Mouse (Mus musculus): Measurements from ENCODE around the gene Fxyd5.

The Fxyd5 gene

DNA sequence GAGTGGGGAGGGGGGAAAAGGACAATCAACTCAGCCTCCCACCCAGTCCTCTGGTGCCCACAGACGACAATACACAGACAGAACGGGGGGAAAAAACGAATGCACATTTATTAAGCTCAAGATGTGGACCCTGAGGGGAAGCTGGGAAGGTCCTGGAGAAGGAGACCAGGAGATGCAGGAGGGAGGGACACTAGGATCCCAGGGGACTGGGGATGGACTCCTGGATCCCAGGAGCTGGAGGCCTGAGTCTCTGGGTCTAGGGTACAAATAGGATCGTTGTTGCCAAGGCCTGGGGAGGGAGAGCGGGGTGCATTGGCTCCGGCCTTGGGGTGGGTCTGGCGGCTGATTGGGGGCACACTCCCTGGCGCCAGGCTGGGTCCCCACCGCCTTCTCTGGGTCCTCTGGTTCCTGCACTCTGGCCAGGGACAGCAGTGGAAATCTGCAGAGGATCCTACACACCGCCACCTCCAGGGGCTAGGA is at the start of gene Fxyd5:
TSS of gene Fxyd5 (minus strand) at position 51 of the 480 bp plus-strand sequence.
- DNase-seq (ENCODE audit: low read depth in 1 of 2, low spot score in 2 of 2) = no peak

DNA sequence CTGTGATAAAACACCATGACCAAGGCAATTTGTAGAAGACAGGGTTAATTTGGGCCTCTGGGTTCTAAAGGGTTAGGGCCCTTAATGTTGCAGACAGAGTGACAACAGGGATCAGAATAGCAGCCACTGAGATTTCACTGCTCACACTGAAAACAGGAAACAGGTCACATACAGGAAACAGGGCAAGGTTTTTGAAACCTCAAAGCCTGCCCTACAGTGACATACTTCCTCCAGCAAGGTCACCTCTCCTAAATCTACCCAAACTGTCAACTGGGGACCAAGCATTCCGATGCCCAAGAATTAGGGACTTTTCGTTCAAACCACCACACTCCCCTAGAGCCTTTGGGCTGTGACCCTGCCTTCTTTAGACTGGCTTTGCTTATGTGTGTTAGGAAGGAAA is 47.4 kb upstream of the Fxyd5 start:
- DNase-seq (ENCODE audit: low read depth in 1 of 2, low spot score in 2 of 2) = no peak

DNA sequence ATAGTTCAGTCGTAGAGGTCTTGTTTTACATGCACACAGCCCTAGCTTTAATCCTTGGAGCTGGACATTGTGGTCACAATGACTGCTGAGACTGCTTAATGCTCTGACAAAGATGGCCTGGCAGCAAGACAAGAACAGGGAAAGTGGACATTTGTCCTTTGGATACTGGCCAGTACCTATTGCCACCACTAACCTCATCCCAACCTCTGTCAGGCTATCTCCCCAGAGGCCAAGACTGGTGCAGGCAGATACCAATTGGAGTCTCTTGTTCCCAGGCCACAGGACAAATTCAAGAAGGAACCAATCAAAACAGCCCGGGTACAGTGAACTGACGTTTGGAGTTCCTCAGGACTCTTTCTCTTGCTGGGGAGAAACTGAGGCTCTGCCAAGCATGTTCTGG is 45.9 kb upstream of the Fxyd5 start:
- no peak for DNase-seq (ENCODE audit: low read depth in 1 of 2, low spot score in 2 of 2)

DNA sequence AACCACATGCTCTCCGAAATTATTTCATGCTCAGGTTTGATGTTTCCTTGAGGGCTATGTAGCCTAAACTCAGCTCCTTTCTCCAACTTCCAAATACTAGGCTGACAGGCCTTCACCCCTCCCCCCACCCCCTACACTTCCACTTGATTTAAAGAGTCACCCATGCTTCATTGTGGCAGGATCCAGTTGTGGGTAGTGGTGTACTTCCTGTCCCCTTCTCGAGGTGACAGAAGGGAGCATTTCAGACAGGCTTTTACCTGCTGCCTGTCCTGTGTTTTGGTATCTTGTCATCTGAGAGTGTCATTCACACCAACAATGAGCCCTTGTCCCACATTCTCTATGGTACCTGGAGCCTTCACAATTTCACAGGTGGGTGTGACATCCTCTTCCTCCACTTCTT is 45.0 kb upstream of the Fxyd5 start:
- no peak for DNase-seq (ENCODE audit: low read depth in 1 of 2, low spot score in 2 of 2)

DNA sequence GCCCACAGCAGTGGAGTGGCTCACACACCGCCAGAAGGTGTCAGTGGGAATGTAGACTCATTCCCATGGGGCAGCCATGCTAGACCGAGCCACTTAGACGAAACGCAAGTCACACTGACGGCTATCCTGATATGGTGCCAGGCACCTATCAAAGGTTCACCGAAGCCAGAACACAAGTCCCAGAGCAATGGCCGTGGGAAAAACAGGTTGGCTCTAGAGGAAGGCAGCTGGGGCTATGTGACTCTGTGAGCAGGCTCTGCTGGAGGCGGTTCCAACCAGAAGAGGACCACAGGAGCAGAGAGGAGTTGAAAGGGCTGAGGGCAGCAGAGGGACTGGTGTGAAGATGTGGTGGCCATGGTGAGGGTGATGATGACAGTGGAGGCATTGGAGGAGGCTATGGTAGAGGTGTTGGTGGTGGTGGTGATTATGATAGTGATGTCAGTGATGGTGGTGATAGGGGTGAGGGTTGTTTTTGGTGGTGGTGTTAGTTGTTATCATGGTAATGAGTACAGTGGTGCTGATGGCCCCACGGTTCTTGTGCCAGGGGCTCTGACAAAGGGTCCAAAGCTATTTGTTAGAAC is 44.0 kb upstream of the Fxyd5 start:
- no peak for DNase-seq (ENCODE audit: low read depth in 1 of 2, low spot score in 2 of 2)

DNA sequence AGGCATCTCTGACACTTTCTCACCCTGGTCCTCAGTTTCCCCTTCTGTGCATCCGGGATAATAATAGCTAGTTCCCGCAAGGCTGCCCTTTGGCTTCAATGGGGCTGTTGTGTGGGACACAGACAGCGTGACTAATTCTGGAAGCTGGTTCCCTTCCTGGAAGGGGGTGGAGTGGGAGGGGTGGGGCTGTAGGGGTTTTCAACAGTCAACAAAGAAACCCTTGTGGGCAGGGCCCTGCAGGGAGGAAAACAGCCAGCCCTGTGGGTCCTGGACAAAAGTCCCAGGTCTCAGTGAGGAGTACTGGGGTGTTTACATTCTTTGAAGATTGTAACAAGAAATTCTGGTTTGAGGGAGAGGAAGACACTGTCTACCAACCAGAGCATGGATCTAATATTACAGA is 42.9 kb upstream of the Fxyd5 start:
- DNase-seq (ENCODE audit: low read depth in 1 of 2, low spot score in 2 of 2) = no peak

DNA sequence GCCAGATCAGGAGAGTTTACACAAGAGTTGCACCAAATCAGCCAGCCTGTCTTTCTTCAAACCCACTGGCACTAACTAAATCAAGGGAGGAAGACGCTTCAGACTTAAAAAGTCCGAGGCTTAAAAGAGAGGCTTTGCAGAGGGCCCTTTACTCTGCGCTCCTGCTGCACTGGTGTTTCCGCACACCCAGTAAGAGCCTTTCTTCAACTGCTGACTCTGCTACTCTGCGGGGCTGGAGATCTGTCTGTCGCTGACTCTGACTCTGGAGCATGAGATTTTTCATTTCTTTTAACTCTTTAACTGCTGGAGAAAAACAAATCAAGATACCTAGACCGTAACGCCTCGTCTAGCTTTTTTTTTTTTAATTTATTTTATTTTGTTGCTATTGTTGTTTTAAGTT is 41.9 kb upstream of the Fxyd5 start:
- DNase-seq (ENCODE audit: low read depth in 1 of 2, low spot score in 2 of 2) = no peak

DNA sequence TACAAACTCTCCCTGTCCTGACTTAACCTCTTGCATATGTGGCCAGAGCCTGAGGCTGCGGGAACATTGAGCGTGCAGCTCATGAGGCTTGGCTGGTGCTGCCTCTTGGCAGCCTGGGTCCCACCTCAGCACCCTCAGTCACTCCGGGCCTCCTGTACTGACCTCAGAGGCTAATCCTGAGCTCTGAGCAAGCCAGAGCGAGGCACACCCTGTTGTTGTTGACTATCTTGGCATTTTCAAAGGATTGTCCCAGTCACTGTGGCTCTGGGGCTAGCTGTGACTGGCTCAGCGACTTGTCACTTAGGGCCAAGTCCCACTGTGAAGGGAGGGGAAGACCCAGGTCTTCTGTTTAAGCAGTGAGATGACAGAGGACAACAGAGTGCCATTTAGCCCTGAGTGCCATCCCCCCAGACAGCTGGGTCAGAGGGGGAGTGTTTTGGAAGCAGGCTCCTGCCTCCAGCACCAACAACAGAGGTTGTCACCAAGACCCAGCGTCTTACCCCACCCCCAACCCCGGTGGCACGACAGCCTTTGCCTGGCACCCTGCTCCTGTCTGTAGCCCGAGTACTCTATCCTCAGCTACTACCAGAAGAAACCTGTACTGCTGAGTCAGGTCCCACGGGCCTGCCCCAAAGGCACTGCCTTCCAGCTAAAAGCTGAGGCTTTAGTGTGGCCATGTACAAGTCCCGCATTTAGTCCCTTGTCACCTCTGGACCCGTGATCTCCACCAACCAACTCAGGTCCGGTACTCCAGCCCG is 40.7 kb upstream of the Fxyd5 start:
- no peak for DNase-seq (ENCODE audit: low read depth in 1 of 2, low spot score in 2 of 2)

DNA sequence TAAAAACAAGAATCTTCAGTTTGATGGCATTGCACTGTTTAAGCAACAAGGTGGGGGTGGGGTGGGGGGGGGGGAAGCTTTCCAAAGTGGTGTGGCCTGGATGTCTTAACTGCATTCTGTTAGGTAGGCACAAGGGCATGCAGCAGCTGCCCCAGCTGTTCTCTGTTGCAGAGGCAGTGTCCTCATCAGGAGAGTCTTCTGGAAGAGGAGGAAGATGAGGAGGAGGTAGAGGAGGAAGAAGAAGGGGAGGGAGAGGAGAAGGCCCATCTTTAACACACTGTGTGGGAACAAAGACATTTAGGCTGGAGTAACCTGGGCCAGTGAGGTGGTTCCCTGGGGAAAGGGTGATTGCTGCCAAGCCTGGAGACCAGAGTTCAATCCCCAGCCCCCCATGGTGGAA is 39.8 kb upstream of the Fxyd5 start:
- DNase-seq (ENCODE audit: low read depth in 1 of 2, low spot score in 2 of 2) = no peak

DNA sequence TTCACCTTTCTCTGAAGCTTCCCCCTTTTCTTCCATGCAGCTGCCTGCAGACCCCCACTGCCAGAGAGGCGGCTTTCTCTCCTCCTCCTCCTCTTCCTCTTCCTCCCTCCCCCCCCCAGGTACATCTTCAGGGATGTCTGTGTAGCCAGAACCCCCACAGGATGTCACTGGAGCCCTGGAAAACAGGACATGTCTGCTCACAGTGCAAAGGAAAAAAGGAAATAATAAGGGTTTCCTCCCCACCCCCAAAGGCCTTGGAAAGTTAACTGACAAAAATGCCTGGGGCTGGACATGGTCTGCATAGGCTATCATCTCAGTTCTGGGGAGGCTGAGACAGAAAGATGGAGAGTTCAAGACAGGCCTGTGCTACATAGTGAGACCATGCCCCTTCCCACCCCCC is 38.8 kb upstream of the Fxyd5 start:
- DNase-seq (ENCODE audit: low read depth in 1 of 2, low spot score in 2 of 2) = no peak

DNA sequence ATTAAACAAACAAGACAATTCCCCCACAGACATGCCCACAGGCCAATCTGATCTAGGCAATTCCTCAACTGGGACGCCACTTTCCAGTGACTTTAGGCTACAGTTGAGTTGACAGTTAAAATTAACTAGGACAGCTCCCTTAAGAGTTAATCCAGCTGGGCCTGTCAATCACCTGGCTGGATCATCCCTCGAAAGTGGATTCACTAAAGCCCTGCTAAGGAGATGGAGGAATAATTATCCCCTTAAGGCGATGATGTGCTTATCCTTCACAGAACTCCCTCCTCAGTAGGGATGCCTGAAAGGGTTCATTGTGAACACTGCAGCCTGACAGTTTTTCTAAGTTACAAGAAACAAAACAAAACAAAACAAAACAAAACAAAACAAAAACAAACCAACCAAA is 38.3 kb upstream of the Fxyd5 start:
- DNase-seq (ENCODE audit: low read depth in 1 of 2, low spot score in 2 of 2) = no peak

DNA sequence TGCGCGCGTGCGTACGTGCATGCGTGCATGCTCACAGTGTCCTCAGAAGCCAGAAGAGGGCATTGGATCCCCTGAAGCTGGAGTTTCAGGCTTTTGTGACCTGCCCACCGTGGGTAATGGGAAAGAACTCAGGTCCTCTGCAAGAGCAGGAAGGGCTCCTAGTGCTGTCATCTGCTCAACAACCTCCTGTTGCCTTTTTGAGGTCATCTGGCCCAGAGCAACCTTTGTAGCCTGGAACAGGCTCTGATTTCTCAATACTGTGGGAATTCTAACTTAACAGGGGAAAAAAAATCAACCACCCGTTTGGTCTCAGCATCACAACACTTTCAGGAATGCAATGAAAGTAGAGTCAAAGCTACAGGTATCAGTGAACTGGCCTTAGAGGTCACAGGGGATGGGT is 37.4 kb upstream of the Fxyd5 start:
- no peak for DNase-seq (ENCODE audit: low read depth in 1 of 2, low spot score in 2 of 2)

DNA sequence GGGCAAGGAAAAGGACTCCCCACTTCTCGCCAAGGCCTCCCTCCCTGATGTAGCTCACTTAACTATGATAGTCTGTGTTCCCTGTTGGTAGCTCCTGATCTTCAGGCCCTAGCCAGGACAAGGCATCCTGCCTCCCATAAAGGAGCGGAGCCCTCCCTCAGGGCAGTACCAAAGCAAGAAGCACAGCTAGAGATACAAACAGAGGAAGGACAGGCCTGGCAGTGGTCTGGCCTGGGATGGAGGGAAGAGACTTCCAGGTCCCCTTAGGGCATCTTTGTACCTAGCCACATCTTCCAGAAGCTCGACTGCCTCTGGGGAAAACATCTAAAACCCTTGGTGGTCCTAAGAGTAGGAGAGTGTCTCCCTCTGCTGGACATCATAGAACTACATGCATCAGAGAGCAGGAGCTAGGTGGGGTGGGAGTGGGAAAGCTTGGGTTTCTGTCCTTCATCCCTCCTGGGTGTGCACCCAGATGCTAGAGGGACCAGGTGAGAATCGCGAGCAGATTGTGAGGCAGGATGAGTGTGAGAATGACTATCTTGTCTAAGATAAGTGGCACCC is 35.7 kb upstream of the Fxyd5 start:
- DNase-seq (ENCODE audit: low read depth in 1 of 2, low spot score in 2 of 2) = no peak

DNA sequence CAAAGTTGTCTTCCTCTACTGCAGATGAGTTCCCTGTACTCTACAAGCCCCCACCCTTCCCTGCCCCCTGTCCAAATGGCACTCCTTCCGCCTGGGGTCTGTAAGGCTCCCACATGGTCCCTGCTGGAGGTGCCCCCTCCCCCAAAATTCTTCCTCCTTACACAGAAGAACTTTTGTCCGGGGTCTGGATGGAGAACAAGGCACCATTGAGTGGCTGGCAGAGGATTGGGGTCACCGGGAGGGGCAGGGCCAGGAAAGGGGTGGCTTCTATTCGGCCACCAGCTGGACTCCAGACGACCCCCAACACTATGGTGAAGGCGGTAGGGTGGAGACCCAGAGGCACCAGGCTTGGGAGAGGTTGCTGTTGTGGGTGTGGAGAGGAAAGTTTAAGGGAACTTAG is 35.2 kb upstream of the Fxyd5 start:
- no peak for DNase-seq (ENCODE audit: low read depth in 1 of 2, low spot score in 2 of 2)

DNA sequence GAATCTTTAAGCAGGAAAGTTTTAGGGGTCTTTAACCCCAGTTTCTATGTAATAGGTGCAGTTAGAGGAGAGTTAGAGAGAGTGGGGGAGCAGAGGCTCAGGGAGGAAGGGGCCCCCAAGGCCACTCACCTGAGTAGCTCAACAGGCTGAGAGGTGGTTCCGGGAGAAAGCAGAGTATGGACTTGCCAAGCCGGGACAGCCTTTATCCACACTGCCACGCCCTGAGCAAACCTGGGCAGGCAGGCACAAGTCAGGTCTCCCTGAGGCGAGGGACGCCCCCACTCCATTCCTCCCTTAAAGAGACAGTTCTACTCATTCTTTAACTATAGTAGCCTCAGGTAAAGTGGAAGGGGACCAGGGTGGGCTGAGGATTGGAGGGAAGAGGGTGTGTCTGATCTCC is 34.2 kb upstream of the Fxyd5 start, which contains the start of gene Fxyd3:
TSS of gene Fxyd3 (minus strand) at position 213 of the 400 bp plus-strand sequence.
- no peak for DNase-seq (ENCODE audit: low read depth in 1 of 2, low spot score in 2 of 2)

DNA sequence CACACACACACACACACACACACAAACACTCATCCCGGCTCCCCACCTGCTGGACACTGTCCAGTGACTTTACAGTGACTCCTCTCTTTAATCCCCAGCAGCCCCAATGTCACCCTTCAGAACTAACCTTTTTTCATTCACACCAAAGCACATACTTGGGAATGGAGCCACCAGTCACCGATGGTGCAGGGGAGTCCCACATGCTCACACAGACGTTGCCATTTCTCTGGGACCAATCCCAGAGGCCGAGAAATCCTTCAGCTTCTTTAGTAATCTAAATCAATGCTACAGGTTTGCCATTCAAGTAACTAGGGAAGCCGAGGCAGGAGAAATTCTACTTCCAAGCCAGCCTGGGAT is 32.4 kb upstream of the Fxyd5 start:
- no peak for DNase-seq (ENCODE audit: low read depth in 1 of 2, low spot score in 2 of 2)

DNA sequence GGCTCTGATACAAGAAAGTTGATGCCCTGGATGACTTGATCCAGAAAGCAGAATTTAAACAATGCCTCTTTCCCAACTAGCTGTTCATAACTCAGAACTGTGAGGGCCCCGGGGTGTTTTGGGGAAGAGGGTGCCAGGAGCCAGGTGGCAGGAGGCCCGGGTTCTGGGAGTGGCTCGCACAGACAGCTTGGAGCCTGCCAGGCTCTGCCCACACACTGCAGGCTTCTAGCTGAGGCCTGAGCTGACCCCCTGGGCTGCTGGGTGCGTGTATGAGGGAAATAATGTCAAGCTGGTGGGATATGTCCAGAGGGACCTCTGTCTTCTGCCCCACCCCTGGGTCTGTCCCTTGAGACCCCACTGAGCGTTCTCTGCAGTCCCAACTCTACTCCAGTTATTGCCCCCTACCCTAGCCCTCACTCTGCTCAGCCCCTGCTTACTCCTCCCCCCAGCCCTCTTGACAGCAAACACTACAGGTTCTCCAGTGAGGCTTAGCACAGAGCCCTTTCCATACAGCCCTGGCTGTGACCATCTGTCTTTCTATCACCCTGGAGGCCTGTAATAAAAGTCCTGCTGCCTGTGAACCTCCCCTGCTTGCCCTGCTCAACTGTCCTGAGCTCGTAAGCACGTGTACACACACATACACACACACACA is 31.9 kb upstream of the Fxyd5 start:
- DNase-seq (ENCODE audit: low read depth in 1 of 2, low spot score in 2 of 2) = no peak

DNA sequence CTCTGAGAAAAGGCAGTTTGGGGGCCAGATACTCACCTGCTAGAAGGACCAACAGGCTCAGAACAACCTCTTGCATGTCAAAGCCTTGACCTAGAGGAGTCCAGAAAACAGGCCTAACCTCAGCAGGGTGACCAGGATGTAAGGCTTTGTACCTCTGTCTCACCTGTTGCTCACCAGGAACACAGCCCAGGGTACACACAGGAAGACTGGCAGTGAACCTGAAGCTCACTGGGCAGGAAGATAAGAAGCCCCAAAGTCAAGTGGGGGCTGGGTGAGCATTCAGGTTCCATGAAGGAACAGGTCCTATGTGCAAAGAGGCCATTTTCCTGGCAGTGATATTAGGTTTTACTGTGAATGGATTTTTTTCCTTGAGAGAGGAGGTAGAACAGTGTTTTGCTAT is 31.3 kb upstream of the Fxyd5 start:
- no peak for DNase-seq (ENCODE audit: low read depth in 1 of 2, low spot score in 2 of 2)

DNA sequence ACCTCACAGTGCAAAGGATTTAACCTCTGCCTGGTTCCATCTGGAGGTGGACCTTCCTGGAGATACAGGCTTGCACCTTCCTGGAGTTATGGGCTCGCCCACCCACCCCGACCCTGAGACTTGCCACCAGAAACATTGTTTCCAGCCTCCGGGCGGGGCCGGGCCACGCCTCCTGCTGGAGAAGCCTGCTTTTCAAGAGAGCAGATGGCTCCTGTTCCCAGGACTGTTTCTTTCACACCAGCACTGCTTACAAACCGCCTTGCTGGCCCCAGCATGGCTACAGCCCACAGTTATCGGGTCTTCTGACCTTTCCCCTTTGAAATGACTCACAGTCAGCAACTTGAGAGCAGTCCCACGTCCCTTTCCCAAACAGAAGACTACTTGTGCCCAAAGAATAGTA is 30.0 kb upstream of the Fxyd5 start:
- no peak for DNase-seq (ENCODE audit: low read depth in 1 of 2, low spot score in 2 of 2)

DNA sequence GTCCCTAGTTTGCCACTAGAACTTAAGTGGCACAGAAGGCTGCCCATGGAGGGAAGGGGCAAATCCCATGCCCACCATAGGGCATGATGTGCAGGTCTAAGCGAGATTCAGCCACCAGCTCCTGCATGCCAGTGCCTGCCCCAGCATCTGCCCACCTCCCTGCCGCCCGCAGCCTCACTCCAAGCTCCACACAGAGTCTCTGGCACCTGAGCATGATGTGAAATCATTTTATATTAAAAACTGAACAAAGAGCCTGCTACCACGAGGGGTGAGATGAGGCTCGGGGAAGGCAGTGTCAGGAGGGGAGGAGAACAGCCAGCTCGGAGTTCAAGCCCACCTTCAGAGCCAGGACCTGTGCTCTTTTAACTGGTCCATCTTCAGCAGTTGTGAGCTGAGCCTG is 28.0 kb upstream of the Fxyd5 start:
- DNase-seq (ENCODE audit: low read depth in 1 of 2, low spot score in 2 of 2) = no peak

DNA sequence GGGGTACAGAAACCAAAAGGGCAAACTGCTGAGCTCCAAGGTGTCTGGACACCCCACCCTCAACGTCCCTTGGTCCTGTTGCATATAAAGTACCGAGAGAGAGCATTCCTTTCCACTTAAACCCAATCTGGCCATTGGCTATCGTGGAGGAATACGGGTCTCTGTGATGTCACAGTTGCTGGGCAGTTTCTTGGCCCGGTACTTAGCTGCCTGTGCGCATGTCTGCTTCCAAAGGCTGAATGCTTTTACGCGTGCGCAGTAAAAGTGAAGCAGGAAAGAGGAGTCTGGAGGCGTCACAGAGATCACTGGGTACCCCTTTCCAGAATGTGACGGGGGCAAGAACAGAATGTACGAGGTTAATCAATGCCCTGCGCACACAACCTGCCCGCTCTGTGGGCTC is 27.2 kb upstream of the Fxyd5 start:
- no peak for DNase-seq (ENCODE audit: low read depth in 1 of 2, low spot score in 2 of 2)

DNA sequence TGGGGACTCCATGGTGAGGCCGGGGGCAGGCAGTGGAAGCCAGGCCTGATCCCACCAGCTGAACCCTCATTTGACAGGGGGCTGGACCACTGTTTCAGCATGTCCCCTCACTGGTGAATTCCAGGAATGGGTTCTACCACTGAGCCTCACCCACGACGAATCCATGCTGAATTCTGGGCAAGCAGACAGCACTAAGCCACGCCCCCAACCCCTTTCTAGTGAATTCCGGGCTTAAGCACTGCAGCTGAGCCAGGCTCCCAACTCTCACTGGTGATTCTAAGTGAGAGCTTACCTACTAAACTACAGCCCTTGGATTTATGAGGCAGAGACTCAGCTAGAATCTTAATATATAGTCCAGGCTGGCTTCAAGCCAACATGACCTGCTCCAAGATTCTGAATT is 25.6 kb upstream of the Fxyd5 start:
- DNase-seq (ENCODE audit: low read depth in 1 of 2, low spot score in 2 of 2) = no peak

Measured in monocyte, adult 2 months (primary cell).